ENCODE assay signal across 14 mouse cellular contexts in genomic region chr3:136331135-136331534, GRCm38 (mm10). TPM values are rescaled to one million over a fixed set of nuclear protein-coding genes. Genes with fewer than 3 reads are reported as not detected.
DNase-seq lines count a peak whose midpoint lies in the region; ATAC-seq and TF ChIP-seq lines count a peak whose summit lies in the region.
"Had no signal": no experiment of that assay in that cellular context is flagged by ENCODE, and none has a peak within 500 bp of the region (broad histone marks: within the 10 kb centered on the region; RNA-seq: fewer than 3 reads in every experiment).

No protein-coding gene starts in this region.

- peak; percentile 99 for ATAC-seq in granulocyte monocyte progenitor cell, adult 5-6 weeks (replicated peaks; ENCODE audit: poor library complexity, severe bottlenecking)
- peak; percentile 79 for ATAC-seq in liver, embryonic 16.5 days (ENCODE audit: low read depth)
- peak; percentile 97 for ATAC-seq in neutrophil, adult 5-6 weeks (ENCODE audit: extremely low read depth, insufficient number of reproducible peaks, low FRiP score, poor library complexity, severe bottlenecking)
- ATAC-seq: inflammation-experienced regulatory T-cells, adult 6 months; midbrain, embryonic 13.5 days had no signal

- H3K36me3 ChIP-seq in kidney, adult 2 months (ENCODE audit: control insufficient read depth, insufficient read depth, low read length): no peaks in the 10 kb centered on the region
- H3K36me3 ChIP-seq in liver, embryonic 16.5 days (ENCODE audit: control insufficient read depth, insufficient read depth): no peaks in the 10 kb centered on the region
- H3K36me3 ChIP-seq: heart, embryonic 13.5 days; midbrain, embryonic 13.5 days; neural tube, embryonic 13.5 days had no signal

- peak; percentile 14 for DNase-seq in kidney, adult 2 months
- DNase-seq in kidney, adult 8-10 months: no peak
- no peak for DNase-seq in T-cell, adult 2 months (ENCODE audit: low spot score)
- no peak for DNase-seq in layer of hippocampus, adult 9-10 months (ENCODE audit: low spot score)
- DNase-seq in layer of hippocampus, adult 18-20 months (ENCODE audit: low spot score in 2 of 2): no peak
- DNase-seq: adrenal gland, postnatal 25 days; cerebellum, adult 11 months had no signal

- no peak overlapping the region for H3K4me2 ChIP-seq in liver, embryonic 16.5 days (ENCODE audit: low read depth, low read length)
- H3K4me2 ChIP-seq: heart, embryonic 13.5 days; midbrain, embryonic 13.5 days; neural tube, embryonic 13.5 days had no signal

- TF ChIP-seq CTCF in kidney, adult 2 months (conservative IDR thresholded peaks at IDR 0.05; ENCODE audit: insufficient read depth, insufficient read length, low read depth, low read length): no peak

- no peaks in the 10 kb centered on the region for H3K27me3 ChIP-seq in kidney, adult 2 months (replicated peaks; ENCODE audit: control insufficient read depth, insufficient read depth, low read length)
- H3K27me3 ChIP-seq in liver, embryonic 16.5 days (ENCODE audit: control insufficient read depth, insufficient read depth, low read depth, low read length): no peaks in the 10 kb centered on the region
- H3K27me3 ChIP-seq: heart, embryonic 13.5 days; midbrain, embryonic 13.5 days had no signal

- H3K9ac ChIP-seq in liver, embryonic 16.5 days (ENCODE audit: low read depth, low read length): no peak overlapping the region
- H3K9ac ChIP-seq: heart, embryonic 13.5 days; midbrain, embryonic 13.5 days; neural tube, embryonic 13.5 days had no signal

- no peak overlapping the region for H3K27ac ChIP-seq in kidney, adult 2 months (ENCODE audit: insufficient read depth, low read depth, low read length)
- H3K27ac ChIP-seq in liver, embryonic 16.5 days (ENCODE audit: low read length): no peak overlapping the region
- H3K27ac ChIP-seq: heart, embryonic 13.5 days; midbrain, embryonic 13.5 days; neural tube, embryonic 13.5 days had no signal

- WGBS in kidney, adult 2 months: 46% methylated on average over 2 of the region's 2 CpGs
- WGBS in liver, embryonic 16.5 days (ENCODE audit: insufficient replicate concordance): 13% methylated on average over 2 of the region's 2 CpGs

- no peak overlapping the region for H3K4me3 ChIP-seq in kidney, adult 2 months (ENCODE audit: insufficient read depth, low read depth, low read length)
- H3K4me3 ChIP-seq in liver, embryonic 16.5 days (ENCODE audit: low read depth, low read length): no peak overlapping the region
- H3K4me3 ChIP-seq: heart, embryonic 13.5 days; midbrain, embryonic 13.5 days; neural tube, embryonic 13.5 days had no signal

- H3K4me1 ChIP-seq in kidney, adult 2 months (ENCODE audit: control insufficient read depth, insufficient read depth, low read length): no peaks in the 10 kb centered on the region
- H3K4me1 ChIP-seq in liver, embryonic 16.5 days (ENCODE audit: control insufficient read depth, low read depth, low read length): no peaks in the 10 kb centered on the region
- H3K4me1 ChIP-seq: heart, embryonic 13.5 days; midbrain, embryonic 13.5 days; neural tube, embryonic 13.5 days had no signal

- TF ChIP-seq POLR2A in kidney, adult 2 months (IDR thresholded peaks at IDR 0.05; ENCODE audit: low read depth, low read length): no peak

- H3K9me3 ChIP-seq in liver, embryonic 16.5 days (replicated peaks; ENCODE audit: control insufficient read depth, low read length): no peaks in the 10 kb centered on the region
- H3K9me3 ChIP-seq: heart, embryonic 13.5 days; midbrain, embryonic 13.5 days; neural tube, embryonic 13.5 days had no signal

RNA-seq across cellular contexts. Expression of gene Bank1, which starts 5.3 kb away (rescaled TPM):
- 0.10 and 1.2 TPM in 2 replicates for polyA plus RNA-seq in kidney, adult 2 months (2012; rRNA removed)
- 0.34 TPM in 1 of 2 replicates, not detected in the other for total RNA-seq in granulocyte monocyte progenitor cell, adult 5-6 weeks (2014; fragmentation: Nextera tagmentation)
- 0.26 and 1.2 TPM in 2 replicates for total RNA-seq in granulocyte monocyte progenitor cell, adult 5-6 weeks (2017)
- polyA plus RNA-seq in liver, embryonic 16.5 days (2015; fragmentation: Nextera tagmentation; extraction: Ambion mirVana): 3.0 and 3.2 TPM in 2 replicates
- total RNA-seq in neutrophil, adult 5-6 weeks (2017): 661 and 704 TPM in 2 replicates
- total RNA-seq in layer of hippocampus, adult 18-20 months (2021): 1 to 10 TPM; 1.2 to 1.4 TPM

Comparison
In these comparisons a context has a peak if more than half of its experiments do, and no peak if none do; other contexts are left out.
1. RNA of gene Bank1, which starts 5.3 kb away (total RNA-seq): 661 to 704 TPM in neutrophil, adult 5-6 weeks; 1.2 to 1.4 TPM in layer of hippocampus, adult 18-20 months and 0.26 to 1.2 TPM in granulocyte monocyte progenitor cell, adult 5-6 weeks; every median in the first group is over 100 times any median in the second.
2. Peak in every context shown above with its lines, with median percentiles within 50 percentile points of each other: ATAC-seq.